Comparison of ENCODE assay signal across 19 mouse cellular contexts in genomic region chr6:18710763-18711162, GRCm38 (mm10).
DNase-seq lines count a peak whose midpoint lies in the region; ATAC-seq and TF ChIP-seq lines count a peak whose summit lies in the region.
"Had no signal": no experiment of that assay in that cellular context is flagged by ENCODE, and none has a peak within 500 bp of the region (broad histone marks: within the 10 kb centered on the region; RNA-seq: fewer than 3 reads in every experiment).

No protein-coding gene starts in this region.

- 0 out of 2 replicates have a peak, but pooled peaks cover 3% of the 10 kb centered on the region for H3K4me1 ChIP-seq in forebrain, embryonic 16.5 days (replicated peaks; ENCODE audit: control insufficient read depth, insufficient read depth, low read length)
- H3K4me1 ChIP-seq in forebrain, embryonic 10.5 days, result no peaks in the 10 kb centered on the region
- H3K4me1 ChIP-seq: hindbrain, embryonic 12.5 days; hindbrain, embryonic 15.5 days had no signal

- H3K4me2 ChIP-seq in forebrain, embryonic 16.5 days (ENCODE audit: low read length), result no peak overlapping the region
- H3K4me2 ChIP-seq: heart, embryonic 11.5 days; hindbrain, embryonic 12.5 days; hindbrain, embryonic 15.5 days had no signal

- H3K36me3 ChIP-seq in forebrain, embryonic 16.5 days (ENCODE audit: control insufficient read depth, insufficient read depth), result no peaks in the 10 kb centered on the region
- H3K36me3 ChIP-seq in forebrain, embryonic 10.5 days (replicated peaks), result no peaks in the 10 kb centered on the region
- H3K36me3 ChIP-seq: hindbrain, embryonic 12.5 days; hindbrain, embryonic 15.5 days had no signal

- no peak for TF ChIP-seq CTCF in layer of hippocampus, adult 2 months (conservative IDR thresholded peaks at IDR 0.05)
- no peak for TF ChIP-seq CTCF in brain, embryonic 14.5 days (IDR thresholded peaks at IDR 0.05; ENCODE audit: borderline replicate concordance, extremely low read depth, insufficient read depth, insufficient read length)

- no peak overlapping the region for H3K4me3 ChIP-seq in forebrain, embryonic 16.5 days (replicated peaks; ENCODE audit: low read length)
- no peak overlapping the region for H3K4me3 ChIP-seq in forebrain, embryonic 10.5 days
- H3K4me3 ChIP-seq in layer of hippocampus, adult 2 months, result no peak overlapping the region
- H3K4me3 ChIP-seq: gastrocnemius, adult 2 months; hindbrain, embryonic 12.5 days; hindbrain, embryonic 15.5 days had no signal

- peak; percentile 47; the same call in 1 of the 2 replicates for ATAC-seq in forebrain, embryonic 16.5 days
- ATAC-seq: CD4-positive, CD25-positive, alpha-beta regulatory T cell, adult 4 months; intestine, postnatal 0 days had no signal

- H3K27me3 ChIP-seq in forebrain, embryonic 16.5 days (replicated peaks; ENCODE audit: control insufficient read depth, insufficient read depth, low read length), result no peaks in the 10 kb centered on the region
- H3K27me3 ChIP-seq in forebrain, embryonic 10.5 days (ENCODE audit: poor library complexity, severe bottlenecking), result no peaks in the 10 kb centered on the region
- H3K27me3 ChIP-seq: hindbrain, embryonic 12.5 days; hindbrain, embryonic 15.5 days had no signal

- TF ChIP-seq POLR2A in brain, embryonic 14.5 days (IDR thresholded peaks at IDR 0.05; ENCODE audit: borderline replicate concordance, extremely low read depth, insufficient read depth, insufficient read length, poor library complexity, severe bottlenecking), result no peak

- H3K27ac ChIP-seq in forebrain, embryonic 16.5 days (ENCODE audit: low read length), result peak overlapping the region; percentile 45; the same call in 1 of the 2 replicates
- H3K27ac ChIP-seq in forebrain, embryonic 10.5 days, result no peak overlapping the region
- H3K27ac ChIP-seq in layer of hippocampus, adult 2 months, result peak overlapping the region; percentile 79
- H3K27ac ChIP-seq: gastrocnemius, adult 2 months; hindbrain, embryonic 12.5 days; hindbrain, embryonic 15.5 days had no signal

- no peaks in the 10 kb centered on the region for H3K9me3 ChIP-seq in forebrain, embryonic 16.5 days (ENCODE audit: control insufficient read depth, low read length)
- H3K9me3 ChIP-seq in forebrain, embryonic 10.5 days, result no peaks in the 10 kb centered on the region
- H3K9me3 ChIP-seq: hindbrain, embryonic 12.5 days; hindbrain, embryonic 15.5 days had no signal

- no peak overlapping the region for H3K9ac ChIP-seq in forebrain, embryonic 16.5 days (replicated peaks; ENCODE audit: low read depth, low read length)
- H3K9ac ChIP-seq: hindbrain, embryonic 12.5 days; hindbrain, embryonic 15.5 days had no signal

- 76% methylated on average over 1 of the region's 1 CpGs for WGBS in forebrain, embryonic 16.5 days
- 85% methylated on average over 1 of the region's 1 CpGs for WGBS in forebrain, embryonic 10.5 days

- no peak for DNase-seq in forebrain, embryonic 10.5 days (ENCODE audit: extremely low spot score, low spot score)
- no peak for DNase-seq in layer of hippocampus, adult 2 months (ENCODE audit: low spot score in 2 of 2)
- DNase-seq in layer of hippocampus, adult 11-12 months (ENCODE audit: low spot score), result no peak
- peak; percentile 31 for DNase-seq in brain, embryonic 14.5 days (ENCODE audit: low read depth)
- DNase-seq in telencephalon, adult 2 months (ENCODE audit: low read depth, low spot score), result peak; percentile 13
- DNase-seq: adrenal gland, adult 2 months; adrenal gland, postnatal 14 days; cerebellum, adult 11-12 months; cerebellum, adult 8-10 months; cerebellum, postnatal 14 days; gastrocnemius, adult 2 months; gastrocnemius, postnatal 14 days; heart, adult 11 months had no signal

Comparison
In these comparisons a context has a peak if more than half of its experiments do, and no peak if none do; other contexts are left out.
1. DNase-seq: peak in brain, embryonic 14.5 days (single experiment) and telencephalon, adult 2 months (single experiment); none in forebrain, embryonic 10.5 days (single experiment), layer of hippocampus, adult 2 months (0 of 2) and layer of hippocampus, adult 11-12 months (single experiment).